Mouse (Mus musculus) myocyte (in vitro differentiated cells): ENCODE data around the gene Col13a1. TPM values are rescaled to one million over a fixed set of nuclear protein-coding genes. Genes with fewer than 3 reads are reported as not detected.

Source experiments
- H3K27me3 ChIP-seq: one replicate; pipeline ENCODE4 v1.6.1; 2011; ENCODE audit not compliant: control insufficient read depth, insufficient read depth, insufficient read length
- H3K36me3 ChIP-seq: one replicate; pipeline ENCODE4 v1.6.1; 2011; ENCODE audit not compliant: control insufficient read depth, insufficient read depth
- H3K4me2 ChIP-seq: one replicate; pipeline ENCODE4 v1.6.1; 2011; ENCODE audit warnings: low read depth, control low read depth
- H3K4me3 ChIP-seq: one replicate; pipeline ENCODE4 v1.5.1; 2011; ENCODE audit warnings: mild to moderate bottlenecking, control low read depth, moderate library complexity
- H3K79me2 ChIP-seq: one replicate; pipeline ENCODE4 v1.6.1; 2011; ENCODE audit not compliant: control insufficient read depth, insufficient read depth
- H3ac ChIP-seq: one replicate; pipeline ENCODE4 v1.6.1; 2011; ENCODE audit not compliant: control insufficient read depth, insufficient read length
- CEBPB ChIP-seq: IDR thresholded peaks from 2 replicates; pipeline ENCODE4 v1.6.1; 2011; ENCODE audit warnings: mild to moderate bottlenecking, moderate library complexity; ENCODE audit not compliant: poor library complexity, insufficient read depth, severe bottlenecking
- E2F4 ChIP-seq: IDR thresholded peaks from one replicate; pipeline ENCODE4 v1.6.1; 2011; ENCODE audit warnings: mild to moderate bottlenecking, control low read depth, moderate library complexity; ENCODE audit not compliant: insufficient read depth
- MAX ChIP-seq: IDR thresholded peaks from one replicate; pipeline ENCODE4 v1.6.1; 2011; ENCODE audit warnings: low read depth, mild to moderate bottlenecking, control low read depth
- MYOD1 ChIP-seq, 3 experiments: IDR thresholded peaks; one replicate each; pipeline ENCODE4 v1.6.1; 2011; ENCODE audit warnings: control low read depth in 2 of 3, low read depth in 2 of 3, mild to moderate bottlenecking in 2 of 3, moderate library complexity in 1 of 3; ENCODE audit not compliant: insufficient read length in 2 of 3, control insufficient read depth in 1 of 3
- MYOG ChIP-seq, 3 experiments: IDR thresholded peaks; one replicate each; pipeline ENCODE4 v1.6.1; 2011; ENCODE audit warnings: control low read depth in 2 of 3, low read depth in 2 of 3, mild to moderate bottlenecking in 2 of 3; ENCODE audit not compliant: insufficient read length in 2 of 3, control insufficient read depth in 1 of 3, insufficient read depth in 1 of 3
- POLR2A ChIP-seq: IDR thresholded peaks from one replicate; pipeline ENCODE4 v1.6.1; 2011; ENCODE audit warnings: low read depth, mild to moderate bottlenecking, control low read depth, moderate library complexity; ENCODE audit not compliant: insufficient read length
- POLR2AphosphoS2 ChIP-seq: IDR thresholded peaks from one replicate; pipeline ENCODE4 v1.6.1; 2011; ENCODE audit warnings: low read depth, control low read depth; ENCODE audit not compliant: insufficient read length
- REST ChIP-seq: IDR thresholded peaks from one replicate; pipeline ENCODE4 v1.6.1; 2011; ENCODE audit warnings: mild to moderate bottlenecking, control low read depth, moderate library complexity; ENCODE audit not compliant: insufficient read depth, insufficient read length
- SRF ChIP-seq: IDR thresholded peaks from one replicate; pipeline ENCODE4 v1.6.1; 2011; ENCODE audit warnings: low read depth; ENCODE audit not compliant: control insufficient read depth, insufficient read length
- TCF12 ChIP-seq: IDR thresholded peaks from one replicate; pipeline ENCODE4 v1.6.1; 2011; ENCODE audit warnings: mild to moderate bottlenecking, control low read depth; ENCODE audit not compliant: poor library complexity, insufficient read depth, severe bottlenecking
- TCF3 ChIP-seq: IDR thresholded peaks from one replicate; pipeline ENCODE4 v1.6.1; 2011; ENCODE audit warnings: low read depth, control low read depth; ENCODE audit not compliant: insufficient read length
- USF1 ChIP-seq: IDR thresholded peaks from one replicate; pipeline ENCODE4 v1.6.1; 2011; ENCODE audit warnings: low read depth, mild to moderate bottlenecking, control low read depth, moderate library complexity
- polyA plus RNA-seq: library from polyadenylated mRNA; unstranded; fragments of >200 nt; fragmentation: generic; extraction: Trizol; gene quantifications from one replicate; pipeline ENCODE4 v1.2.1, GENCODE M21; 2012; ENCODE audit warnings: missing spikeins

Col13a1 gene
- polyA plus RNA-seq, 1 experiment, result 0.13 TPM

DNA sequence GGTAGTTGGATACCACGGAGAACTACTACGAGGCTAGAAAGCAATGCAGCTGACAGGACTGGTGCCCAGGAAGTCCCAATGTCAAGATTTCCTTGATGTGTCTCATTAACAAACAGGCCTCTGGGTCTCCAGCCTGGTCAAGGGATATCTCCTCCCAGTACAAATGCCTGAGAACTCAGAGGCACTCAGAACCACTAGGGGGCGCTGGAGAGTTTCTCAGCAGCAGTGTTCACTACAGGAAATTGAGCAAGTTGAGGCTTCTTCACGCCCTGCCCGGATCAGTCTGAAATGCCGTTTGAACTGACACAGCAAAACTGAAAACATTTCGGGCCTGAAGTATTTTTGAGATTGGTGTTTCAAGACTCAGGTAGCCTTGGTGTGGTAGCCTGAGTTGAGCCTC, 1.5 kb upstream of the Col13a1 start:
- no peaks in the 10 kb centered on the region for H3K36me3 ChIP-seq
- peaks cover 45% of the 10 kb centered on the region for H3K27me3 ChIP-seq
- H3K79me2 ChIP-seq, result no peaks in the 10 kb centered on the region
- no peak overlapping the region for H3ac ChIP-seq
- TF ChIP-seq TCF3 (no peak), USF1 (no peak), SRF (no peak), MYOD1 (IDR thresholded peaks at IDR 0.05; ENCODE audit: control insufficient read depth in 1 of 3, insufficient read length in 2 of 3, low read depth in 2 of 3) (no peak), MYOG (IDR thresholded peaks at IDR 0.05; ENCODE audit: control insufficient read depth in 1 of 3, insufficient read depth in 1 of 3, insufficient read length in 2 of 3, low read depth in 2 of 3) (no peak), E2F4 (no peak), TCF12 (no peak), MAX (no peak), CEBPB (no peak), POLR2A (no peak), REST (no peak), POLR2AphosphoS2 (no peak)
- no peak overlapping the region for H3K4me3 ChIP-seq
- H3K4me2 ChIP-seq, result no peak overlapping the region

DNA sequence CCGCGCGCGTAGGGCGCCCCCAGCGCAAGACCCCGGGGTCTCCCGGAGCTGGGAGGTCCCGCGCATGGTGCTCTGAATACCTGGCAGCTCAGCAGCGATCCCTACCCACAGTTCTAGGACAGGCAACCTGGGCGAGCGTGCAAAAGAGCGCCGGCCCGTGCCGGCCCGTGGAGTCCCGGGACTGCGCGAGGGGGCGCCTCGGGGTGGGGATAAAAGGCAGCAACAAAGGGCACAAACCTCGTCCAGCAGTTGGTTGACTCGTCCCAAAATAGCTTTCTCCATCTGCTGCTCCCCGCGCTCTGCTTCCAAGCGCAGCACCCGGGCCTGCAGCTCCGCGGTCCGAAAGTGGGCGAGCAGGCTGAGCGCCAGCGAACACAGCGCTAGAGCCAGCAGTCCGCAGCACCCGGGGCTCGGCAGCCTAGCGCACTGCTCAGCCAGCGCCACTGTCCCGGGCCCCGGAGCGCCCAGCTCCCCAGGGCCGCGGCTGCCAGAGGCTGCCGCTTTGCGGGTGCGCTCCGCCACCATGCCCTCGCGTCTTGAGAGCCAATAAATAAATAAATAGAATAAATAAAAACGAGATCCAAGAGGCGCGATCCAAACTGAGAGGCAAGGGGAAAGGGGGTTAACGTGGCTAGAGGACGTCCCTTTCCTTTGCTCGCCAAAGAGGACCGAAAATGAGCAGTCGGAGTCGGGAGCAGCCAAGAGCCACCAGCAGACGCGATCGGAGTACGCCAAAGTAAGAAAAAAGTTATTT, 619 bp downstream of the Col13a1 start:
- no peaks in the 10 kb centered on the region for H3K79me2 ChIP-seq
- H3K4me3 ChIP-seq, result no peak overlapping the region
- H3ac ChIP-seq, result no peak overlapping the region
- no peaks in the 10 kb centered on the region for H3K36me3 ChIP-seq
- H3K27me3 ChIP-seq, result peaks cover 51% of the 10 kb centered on the region
- peak overlapping the region; percentile 30 for H3K4me2 ChIP-seq
- TF ChIP-seq TCF12 (no peak), POLR2AphosphoS2 (no peak), MAX (no peak), TCF3 (no peak), SRF (no peak), E2F4 (no peak), USF1 (no peak), REST (no peak), MYOD1 (IDR thresholded peaks at IDR 0.05; ENCODE audit: control insufficient read depth in 1 of 3, insufficient read length in 2 of 3, low read depth in 2 of 3) (no peak), MYOG (IDR thresholded peaks at IDR 0.05; ENCODE audit: control insufficient read depth in 1 of 3, insufficient read depth in 1 of 3, insufficient read length in 2 of 3, low read depth in 2 of 3) (no peak), CEBPB (no peak)

DNA sequence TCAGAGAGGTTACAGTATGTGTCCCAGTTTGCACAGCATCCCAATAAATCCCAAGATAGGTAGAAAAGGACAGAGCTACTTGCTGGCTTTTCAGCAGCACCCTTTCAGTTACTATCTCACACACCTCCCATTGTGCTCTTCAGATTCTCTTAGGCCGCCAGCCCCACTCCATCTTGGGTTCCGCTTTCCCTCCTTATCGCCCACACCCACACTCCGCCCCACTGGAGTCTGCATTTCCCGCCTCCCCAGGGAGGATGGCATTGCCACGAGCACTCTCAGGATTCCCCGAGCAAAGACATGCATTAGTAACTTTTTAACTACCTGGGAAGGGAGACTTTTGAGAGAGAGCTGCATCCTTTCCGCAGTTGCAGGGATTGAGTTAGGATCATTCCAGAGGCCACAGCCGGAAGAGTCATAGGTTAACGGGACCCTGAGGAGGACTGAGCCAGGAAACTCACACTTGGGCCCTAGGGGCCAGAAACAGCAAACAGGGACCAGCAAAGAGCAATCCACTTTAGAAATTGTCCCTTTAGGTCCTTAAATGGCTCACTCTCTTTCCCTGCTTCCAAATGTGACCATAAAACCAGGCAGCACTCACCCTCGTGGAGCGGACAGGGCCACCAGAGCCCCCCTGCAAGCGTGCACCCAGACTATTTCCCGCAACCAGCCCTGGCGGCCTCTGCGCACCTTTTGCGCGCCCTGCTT, 1.4 kb downstream of the Col13a1 start:
- H3K36me3 ChIP-seq, result no peaks in the 10 kb centered on the region
- TF ChIP-seq REST (no peak), E2F4 (no peak), TCF12 (no peak), POLR2A (no peak), SRF (no peak), TCF3 (no peak), MYOG (IDR thresholded peaks at IDR 0.05; ENCODE audit: control insufficient read depth in 1 of 3, insufficient read depth in 1 of 3, insufficient read length in 2 of 3, low read depth in 2 of 3) (no peak), POLR2AphosphoS2 (no peak), MAX (no peak), CEBPB (no peak), USF1 (no peak), MYOD1 (IDR thresholded peaks at IDR 0.05; ENCODE audit: control insufficient read depth in 1 of 3, insufficient read length in 2 of 3, low read depth in 2 of 3) (no peak)
- no peak overlapping the region for H3K4me3 ChIP-seq
- H3K4me2 ChIP-seq, result no peak overlapping the region
- peaks cover 51% of the 10 kb centered on the region for H3K27me3 ChIP-seq
- no peak overlapping the region for H3ac ChIP-seq
- no peaks in the 10 kb centered on the region for H3K79me2 ChIP-seq

DNA sequence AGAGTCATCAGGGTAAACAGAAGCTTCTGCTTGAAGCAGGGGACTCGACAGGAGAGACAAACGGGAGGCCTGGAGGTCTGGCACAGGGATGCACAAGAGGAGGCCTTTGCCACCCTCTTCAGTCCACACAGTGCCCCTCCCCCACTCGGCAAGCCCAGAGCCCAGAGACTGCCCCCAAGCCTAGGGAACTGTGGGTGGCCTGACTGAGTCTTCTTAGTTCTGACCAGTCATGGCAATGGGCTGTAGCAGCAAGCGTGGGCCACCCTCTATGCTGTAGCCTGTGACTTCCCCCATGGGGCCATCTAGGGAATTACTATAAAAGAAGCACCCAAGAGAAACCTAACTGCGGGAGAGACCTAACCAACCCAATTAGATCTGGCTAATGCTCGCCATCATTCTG, 1.9 kb downstream of the Col13a1 start:
- H3ac ChIP-seq, result no peak overlapping the region
- no peak overlapping the region for H3K4me2 ChIP-seq
- H3K79me2 ChIP-seq, result no peaks in the 10 kb centered on the region
- TF ChIP-seq MYOD1 (IDR thresholded peaks at IDR 0.05; ENCODE audit: control insufficient read depth in 1 of 3, insufficient read length in 2 of 3, low read depth in 2 of 3) (no peak), POLR2A (no peak), TCF12 (no peak), SRF (no peak), E2F4 (no peak), CEBPB (no peak), USF1 (no peak), MAX (no peak), REST (no peak), MYOG (IDR thresholded peaks at IDR 0.05; ENCODE audit: control insufficient read depth in 1 of 3, insufficient read depth in 1 of 3, insufficient read length in 2 of 3, low read depth in 2 of 3) (no peak), TCF3 (no peak), POLR2AphosphoS2 (no peak)
- H3K27me3 ChIP-seq, result peaks cover 51% of the 10 kb centered on the region
- no peak overlapping the region for H3K4me3 ChIP-seq
- H3K36me3 ChIP-seq, result no peaks in the 10 kb centered on the region
